In the genomic region with DNA sequence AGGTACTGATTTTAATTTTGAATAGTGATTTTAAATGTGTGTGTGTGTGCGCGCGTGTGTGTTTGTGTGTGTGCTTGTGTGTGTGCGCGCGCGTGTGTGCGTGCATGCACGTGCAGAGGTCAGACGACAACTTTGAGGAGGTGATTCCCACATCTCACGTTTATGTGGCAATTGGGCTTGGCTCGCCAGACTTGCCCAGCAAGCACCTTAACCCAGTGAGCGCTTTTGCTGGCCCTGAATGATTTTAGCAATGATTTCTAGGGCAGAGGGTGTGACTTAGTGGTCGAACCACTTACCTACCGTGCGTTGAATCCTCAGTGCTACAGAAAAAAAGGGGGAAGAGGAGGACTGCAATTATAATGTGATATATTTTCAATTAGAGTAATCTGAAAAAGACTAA, we compare ENCODE assay signal across 26 mouse cellular contexts. TPM values are rescaled to one million over a fixed set of nuclear protein-coding genes. Genes with fewer than 3 reads are reported as not detected.
A peak's percentile ranks its signal among the peaks of the same experiment; 100 is the strongest.
DNase-seq lines count a peak whose midpoint lies in the region; ATAC-seq lines count a peak whose summit lies in the region.
"Had no signal": no experiment of that assay in that cellular context is flagged by ENCODE, and none has a peak within 500 bp of the region (broad histone marks: within the 10 kb centered on the region; RNA-seq: fewer than 3 reads in every experiment).

No protein-coding gene starts in this region.

- no peak overlapping the region for H3K9ac ChIP-seq in kidney, embryonic 15.5 days
- H3K9ac ChIP-seq: embryonic facial prominence, embryonic 12.5 days; embryonic facial prominence, embryonic 15.5 days; forebrain, embryonic 12.5 days; forebrain, embryonic 15.5 days; hindbrain, embryonic 12.5 days; hindbrain, embryonic 15.5 days had no signal

- no peak overlapping the region for H3K4me3 ChIP-seq in kidney, embryonic 15.5 days (replicated peaks)
- H3K4me3 ChIP-seq: embryonic facial prominence, embryonic 12.5 days; embryonic facial prominence, embryonic 15.5 days; forebrain, embryonic 12.5 days; forebrain, embryonic 15.5 days; hindbrain, embryonic 12.5 days; hindbrain, embryonic 15.5 days had no signal

- 88% methylated on average over 16 of the region's 16 CpGs for WGBS in kidney, embryonic 15.5 days

- H3K4me1 ChIP-seq in kidney, embryonic 15.5 days, result peaks cover 17% of the 10 kb centered on the region; the same call in 1 of the 2 replicates
- H3K4me1 ChIP-seq: embryonic facial prominence, embryonic 15.5 days; forebrain, embryonic 12.5 days; forebrain, embryonic 15.5 days; hindbrain, embryonic 15.5 days had no signal

- H3K27ac ChIP-seq in kidney, embryonic 15.5 days, result no peak overlapping the region; the same call in 1 of the 2 replicates
- H3K27ac ChIP-seq: embryonic facial prominence, embryonic 12.5 days; embryonic facial prominence, embryonic 15.5 days; forebrain, embryonic 12.5 days; forebrain, embryonic 15.5 days; hindbrain, embryonic 12.5 days; hindbrain, embryonic 15.5 days had no signal

- ATAC-seq in kidney, embryonic 15.5 days (replicated peaks; ENCODE audit: low FRiP score), result no peak
- ATAC-seq: forebrain, embryonic 15.5 days had no signal

- H3K9me3 ChIP-seq in kidney, embryonic 15.5 days (replicated peaks), result no peaks in the 10 kb centered on the region
- H3K9me3 ChIP-seq: embryonic facial prominence, embryonic 12.5 days; embryonic facial prominence, embryonic 15.5 days; forebrain, embryonic 12.5 days; forebrain, embryonic 15.5 days; hindbrain, embryonic 12.5 days; hindbrain, embryonic 15.5 days had no signal

- no peak overlapping the region for H3K4me2 ChIP-seq in kidney, embryonic 15.5 days
- H3K4me2 ChIP-seq: embryonic facial prominence, embryonic 12.5 days; embryonic facial prominence, embryonic 15.5 days; forebrain, embryonic 12.5 days; forebrain, embryonic 15.5 days; heart, embryonic 11.5 days; hindbrain, embryonic 12.5 days; hindbrain, embryonic 15.5 days had no signal

- no peaks in the 10 kb centered on the region for H3K27me3 ChIP-seq in kidney, embryonic 15.5 days
- H3K27me3 ChIP-seq: CH12.LX; embryonic facial prominence, embryonic 12.5 days; embryonic facial prominence, embryonic 15.5 days; forebrain, embryonic 12.5 days; forebrain, embryonic 15.5 days; hindbrain, embryonic 12.5 days; hindbrain, embryonic 15.5 days had no signal

- DNase-seq in kidney, adult 18-20 months, result peak; percentile 21
- peak; percentile 38 for DNase-seq in kidney, adult 9 months
- no peak for DNase-seq in kidney, postnatal 4 days
- peak; percentile 22 for DNase-seq in kidney, postnatal 14 days
- DNase-seq in MN1 (ENCODE audit: low spot score), result no peak
- DNase-seq in frontal cortex, postnatal 10 days (ENCODE audit: low spot score in 2 of 2), result no peak
- DNase-seq: adrenal gland, adult 2 months; adrenal gland, postnatal 14 days; B cell, adult 2 months; cerebellum, adult 11 months; cerebellum, adult 2 months; cerebellum, adult 9-11 months; cerebellum, postnatal 25 days; gastrocnemius, postnatal 10 days; heart, adult 11 months had no signal

- no peaks in the 10 kb centered on the region for H3K36me3 ChIP-seq in kidney, embryonic 15.5 days
- H3K36me3 ChIP-seq: embryonic facial prominence, embryonic 12.5 days; embryonic facial prominence, embryonic 15.5 days; forebrain, embryonic 12.5 days; forebrain, embryonic 15.5 days; G1E; hindbrain, embryonic 12.5 days; hindbrain, embryonic 15.5 days had no signal

RNA-seq across cellular contexts. Expression of a gene that starts 40.2 kb away (rescaled TPM):
- 10.9 and 11.8 TPM in 2 replicates for polyA plus RNA-seq in kidney, embryonic 15.5 days (2015; fragmentation: Nextera tagmentation; extraction: Ambion mirVana)
- polyA plus RNA-seq: G1E had no signal

RNA-seq across cellular contexts. Expression of a gene that starts 60.0 kb away (rescaled TPM):
- 0.55 and 0.90 TPM in 2 replicates for polyA plus RNA-seq in kidney, embryonic 15.5 days (2015; fragmentation: Nextera tagmentation; extraction: Ambion mirVana)
- polyA plus RNA-seq: adrenal gland, adult 2 months; embryonic facial prominence, embryonic 15.5 days; G1E; heart, postnatal 0 days had no signal

Comparison
In these comparisons a context has a peak if more than half of its experiments do, and no peak if none do; other contexts are left out.
1. DNase-seq: peak in kidney, adult 18-20 months (single experiment), kidney, adult 9 months (single experiment) and kidney, postnatal 14 days (single experiment); none in kidney, postnatal 4 days (0 of 2), MN1 (single experiment) and frontal cortex, postnatal 10 days (0 of 2).